Mouse (Mus musculus) right cerebral cortex, postnatal 25 days (tissue): ENCODE results near the gene Atf7ip.
A peak's percentile ranks its signal among the peaks of the same experiment; 100 is the strongest.

ENCODE experiments used
- DNase-seq: peaks from one replicate; pipeline ENCODE4 v3.0.0; 2022

The Atf7ip gene

GRCm38 (mm10) chr6:136486801-136487553 is 19.0 kb upstream of the Atf7ip start:
- no peak for DNase-seq

- no peak for DNase-seq
These were observed 18.4 kb upstream of the Atf7ip start for GRCm38 (mm10) chr6:136487554-136487950.

GRCm38 (mm10) chr6:136489899-136490298 is 16.1 kb upstream of the Atf7ip start:
- no peak for DNase-seq

GRCm38 (mm10) chr6:136490516-136491475 is 15.2 kb upstream of the Atf7ip start:
- no peak for DNase-seq

- DNase-seq, result no peak
These were observed 14.3 kb upstream of the Atf7ip start for GRCm38 (mm10) chr6:136491631-136492030.

GRCm38 (mm10) chr6:136492251-136492650 is 13.7 kb upstream of the Atf7ip start:
- no peak for DNase-seq

- DNase-seq, result no peak
These were observed 12.5 kb upstream of the Atf7ip start for GRCm38 (mm10) chr6:136493486-136493885.

- DNase-seq, result no peak
These were observed 11.8 kb upstream of the Atf7ip start for GRCm38 (mm10) chr6:136493910-136494751.

- DNase-seq, result no peak
These were observed 10.9 kb upstream of the Atf7ip start for GRCm38 (mm10) chr6:136495023-136495422.

- DNase-seq, result no peak
These were observed 8.2 kb upstream of the Atf7ip start for GRCm38 (mm10) chr6:136497744-136498143.

- no peak for DNase-seq
These were observed 6.5 kb upstream of the Atf7ip start for GRCm38 (mm10) chr6:136499292-136499977.

GRCm38 (mm10) chr6:136508652-136509051 is 2.7 kb downstream of the Atf7ip start:
- DNase-seq, result no peak

GRCm38 (mm10) chr6:136510945-136511344 is 5.0 kb downstream of the Atf7ip start:
- no peak for DNase-seq

GRCm38 (mm10) chr6:136512351-136512750 is 6.4 kb downstream of the Atf7ip start:
- DNase-seq, result no peak

- DNase-seq, result no peak
These were observed 10.7 kb downstream of the Atf7ip start for GRCm38 (mm10) chr6:136516626-136517025.

- DNase-seq, result no peak
These were observed 11.3 kb downstream of the Atf7ip start for GRCm38 (mm10) chr6:136517221-136517620.

- DNase-seq, result peak; percentile 94
These were observed 12.7 kb downstream of the Atf7ip start for GRCm38 (mm10) chr6:136518537-136519246.

- DNase-seq, result no peak
These were observed 13.3 kb downstream of the Atf7ip start for GRCm38 (mm10) chr6:136519254-136519653.

- DNase-seq, result no peak
These were observed 14.4 kb downstream of the Atf7ip start for GRCm38 (mm10) chr6:136520361-136520760.

- DNase-seq, result no peak
These were observed 15.7 kb downstream of the Atf7ip start for GRCm38 (mm10) chr6:136521681-136522080.

GRCm38 (mm10) chr6:136522658-136523057 is 16.7 kb downstream of the Atf7ip start:
- DNase-seq, result no peak

GRCm38 (mm10) chr6:136524751-136525150 is 18.8 kb downstream of the Atf7ip start:
- DNase-seq, result no peak
